Mouse (Mus musculus) limb, embryonic 11.5 days (tissue): ENCODE measurements around the gene Prep. TPM values are rescaled to one million over a fixed set of nuclear protein-coding genes. Genes with fewer than 3 reads are reported as not detected.
"Not testable (repeated sequence)": the region's sequence is repeated elsewhere in the genome, so short reads cannot be mapped to it uniquely, and the experiment has no call there.

ENCODE experiments used
- ATAC-seq: fragments of 200-750 bp; cut with Nextera tagmentation; 2 replicates; pipeline ENCODE4 v1.8.0; 2017; ENCODE audit warnings: low read depth; ENCODE audit not compliant: insufficient number of reproducible peaks, low FRiP score, low TSS enrichment
- DNase-seq: peaks from one replicate; pipeline ENCODE4 v3.0.0-alpha.2; 2015; ENCODE audit warnings: low spot score
- H3K27ac ChIP-seq: fragments of 300-500 bp; sonication (generic); replicated peaks from 2 replicates; pipeline ENCODE4 v1.5.1; 2014; ENCODE audit warnings: low read depth, mild to moderate bottlenecking, low read length
- H3K27me3 ChIP-seq: fragments of 300-500 bp; sonication (generic); 2 replicates; pipeline ENCODE4 v1.6.1; 2014; ENCODE audit warnings: mild to moderate bottlenecking, low read length, mixed read lengths; ENCODE audit not compliant: control insufficient read depth, insufficient read depth
- H3K36me3 ChIP-seq: fragments of 300-500 bp; sonication (generic); 2 replicates; pipeline ENCODE4 v1.6.1; 2014; ENCODE audit warnings: mild to moderate bottlenecking, low read length, moderate library complexity, mixed read lengths; ENCODE audit not compliant: control insufficient read depth, insufficient read depth
- H3K4me1 ChIP-seq: fragments of 300-500 bp; sonication (generic); 2 replicates; pipeline ENCODE4 v1.6.1; 2014; ENCODE audit warnings: low read length, mixed read lengths; ENCODE audit not compliant: control insufficient read depth, insufficient read depth
- H3K4me2 ChIP-seq: fragments of 300-500 bp; sonication (generic); 2 replicates; pipeline ENCODE4 v1.6.1; 2014; ENCODE audit warnings: low read depth, mild to moderate bottlenecking, moderate library complexity; ENCODE audit not compliant: severe bottlenecking
- H3K4me3 ChIP-seq: fragments of 300-500 bp; sonication (generic); 2 replicates; pipeline ENCODE4 v1.5.1; 2014; ENCODE audit warnings: low read depth, low read length
- H3K9ac ChIP-seq: fragments of 300-500 bp; sonication (generic); 2 replicates; pipeline ENCODE4 v1.6.1; 2014; ENCODE audit warnings: mild to moderate bottlenecking, low read length
- H3K9me3 ChIP-seq: fragments of 300-500 bp; sonication (generic); 2 replicates; pipeline ENCODE4 v1.6.1; 2016; ENCODE audit warnings: low read length; ENCODE audit not compliant: control insufficient read depth
- WGBS: fragments of 180-500 bp; shearing (Covaris S2); extraction: QIAGEN DNeasy Blood & Tissue Kit; methylation state at CpG from one replicate; pipeline ENCODE4 v1.1.7; 2014; 5-methylcytosine and 5-hydroxymethylcytosine counted together
- polyA plus RNA-seq: library from polyadenylated mRNA; unstranded; fragments of >200 nt; fragmentation: Nextera tagmentation; extraction: Ambion mirVana; gene quantifications from 2 replicates; pipeline ENCODE4 v1.2.1, GENCODE M21; 2014

Prep gene
- polyA plus RNA-seq, 1 experiment from 2014 or later, result 35.8 TPM

GRCm38 (mm10) chr10:45079756-45080155, 12.8 kb downstream of the Prep start:
- ATAC-seq, result no peak
- WGBS, result 77% methylated on average over 5 of the region's 5 CpGs
- H3K4me1 ChIP-seq, result peaks cover 12% of the 10 kb centered on the region

GRCm38 (mm10) chr10:45080490-45080889, 13.5 kb downstream of the Prep start:
- Histone ChIP-seq H3K4me1 (peaks cover 12% of the 10 kb centered on the region), H3K36me3 (0 out of 2 replicates have a peak, but pooled peaks cover 2% of the 10 kb centered on the region), H3K27ac (no peak overlapping the region), H3K4me2 (no peak overlapping the region), H3K9me3 (no peaks in the 10 kb centered on the region), H3K27me3 (no peaks in the 10 kb centered on the region), H3K4me3 (no peak overlapping the region), H3K9ac (no peak overlapping the region)
- DNase-seq, result no peak
- 72% methylated on average over 6 of the region's 6 CpGs for WGBS
- no peak for ATAC-seq

More at GRCm38 (mm10) chr10:45079756-45080155, 12.8 kb downstream of the Prep start:
- Histone ChIP-seq H3K27ac (no peak overlapping the region), H3K4me2 (no peak overlapping the region), H3K4me3 (no peak overlapping the region), H3K9me3 (no peaks in the 10 kb centered on the region), H3K9ac (no peak overlapping the region), H3K27me3 (no peaks in the 10 kb centered on the region), H3K36me3 (0 out of 2 replicates have a peak, but pooled peaks cover 2% of the 10 kb centered on the region)
- no peak for DNase-seq

- no peaks in the 10 kb centered on the region for H3K9me3 ChIP-seq
- peaks cover 15% of the 10 kb centered on the region for H3K4me1 ChIP-seq
- no peaks in the 10 kb centered on the region for H3K27me3 ChIP-seq
- ATAC-seq, result no peak
- no peak overlapping the region for H3K9ac ChIP-seq
- no peak for DNase-seq
- no peak overlapping the region for H3K4me3 ChIP-seq
- no peak overlapping the region for H3K27ac ChIP-seq
- no peak overlapping the region for H3K4me2 ChIP-seq
- WGBS, result 39% methylated on average over 2 of the region's 2 CpGs
- no peaks in the 10 kb centered on the region; the same call in 1 of the 2 replicates for H3K36me3 ChIP-seq
These were observed 15.7 kb downstream of the Prep start for GRCm38 (mm10) chr10:45082730-45083129.

- 19% methylated on average over 7 of the region's 7 CpGs for WGBS
- ATAC-seq, H3K9me3 ChIP-seq, DNase-seq, H3K27ac ChIP-seq, H3K4me2 ChIP-seq, H3K4me3 ChIP-seq, H3K27me3 ChIP-seq, H3K9ac ChIP-seq, H3K36me3 ChIP-seq: not testable (repeated sequence)
- peaks cover 15% of the 10 kb centered on the region for H3K4me1 ChIP-seq
These were observed 17.0 kb downstream of the Prep start for GRCm38 (mm10) chr10:45084002-45084401.

GRCm38 (mm10) chr10:45084471-45084870, 17.5 kb downstream of the Prep start:
- peaks cover 2% of the 10 kb centered on the region; the same call in 1 of the 2 replicates for H3K36me3 ChIP-seq
- H3K4me3 ChIP-seq, result no peak overlapping the region
- H3K4me2 ChIP-seq, result no peak overlapping the region
- H3K4me1 ChIP-seq, result peaks cover 17% of the 10 kb centered on the region
- no peak overlapping the region for H3K9ac ChIP-seq
- no peaks in the 10 kb centered on the region for H3K27me3 ChIP-seq
- WGBS, result 10% methylated on average over 3 of the region's 3 CpGs
- no peaks in the 10 kb centered on the region for H3K9me3 ChIP-seq
- DNase-seq (no peak), ATAC-seq (no peak)
- no peak overlapping the region for H3K27ac ChIP-seq

- Histone ChIP-seq H3K4me3 (no peak overlapping the region), H3K9ac (no peak overlapping the region), H3K27ac (no peak overlapping the region), H3K4me1 (peaks cover 17% of the 10 kb centered on the region), H3K27me3 (no peaks in the 10 kb centered on the region), H3K9me3 (no peaks in the 10 kb centered on the region), H3K36me3 (peaks cover 2% of the 10 kb centered on the region; the same call in 1 of the 2 replicates), H3K4me2 (no peak overlapping the region)
- ATAC-seq, result no peak
- no peak for DNase-seq
- WGBS, result 83% methylated on average over 2 of the region's 2 CpGs
These were observed 18.3 kb downstream of the Prep start for GRCm38 (mm10) chr10:45085315-45085714.

GRCm38 (mm10) chr10:45086637-45087036, 19.6 kb downstream of the Prep start:
- Histone ChIP-seq H3K4me3 (no peak overlapping the region), H3K27ac (no peak overlapping the region), H3K36me3 (peaks cover 2% of the 10 kb centered on the region; the same call in 1 of the 2 replicates), H3K27me3 (no peaks in the 10 kb centered on the region), H3K4me1 (peaks cover 17% of the 10 kb centered on the region), H3K9ac (no peak overlapping the region), H3K4me2 (no peak overlapping the region), H3K9me3 (no peaks in the 10 kb centered on the region)
- no peak for ATAC-seq
- 31% methylated on average over 5 of the region's 5 CpGs for WGBS
- DNase-seq, result peak; percentile 69

GRCm38 (mm10) chr10:45091462-45092079, 24.6 kb downstream of the Prep start:
- WGBS, result 88% methylated on average over 8 of the region's 8 CpGs
- Histone ChIP-seq H3K27me3 (no peaks in the 10 kb centered on the region), H3K27ac (no peak overlapping the region), H3K4me3 (no peak overlapping the region), H3K36me3 (peaks cover 9% of the 10 kb centered on the region), H3K4me1 (0 out of 2 replicates have a peak, but pooled peaks cover 5% of the 10 kb centered on the region), H3K4me2 (no peak overlapping the region), H3K9me3 (no peaks in the 10 kb centered on the region), H3K9ac (no peak overlapping the region)
- ATAC-seq (no peak), DNase-seq (no peak)
